Mouse (Mus musculus) neural tube, embryonic 12.5 days (tissue): Measurements from ENCODE around the gene Arl15. TPM values are rescaled to one million over a fixed set of nuclear protein-coding genes. Genes with fewer than 3 reads are reported as not detected.

Source experiments
- ATAC-seq: fragments of 200-750 bp; cut with Nextera tagmentation; 2 replicates; pipeline ENCODE4 v1.8.0; 2017; ENCODE audit warnings: low read depth, mild to moderate bottlenecking, moderate TSS enrichment, moderate library complexity; ENCODE audit not compliant: low FRiP score
- H3K27ac ChIP-seq: fragments of 300-500 bp; sonication (generic); 2 replicates; pipeline ENCODE4 v1.5.1; 2016
- H3K27me3 ChIP-seq: fragments of 300-500 bp; sonication (generic); replicated peaks from 2 replicates; pipeline ENCODE4 v1.6.1; 2016; ENCODE audit warnings: mild to moderate bottlenecking
- H3K36me3 ChIP-seq: fragments of 300-500 bp; sonication (generic); 2 replicates; pipeline ENCODE4 v1.6.1; 2016; ENCODE audit warnings: mild to moderate bottlenecking
- H3K4me1 ChIP-seq: fragments of 300-500 bp; sonication (generic); 2 replicates; pipeline ENCODE4 v1.6.1; 2016
- H3K4me2 ChIP-seq: fragments of 300-500 bp; sonication (generic); replicated peaks from 2 replicates; pipeline ENCODE4 v1.6.1; 2016; ENCODE audit warnings: mild to moderate bottlenecking
- H3K4me3 ChIP-seq: fragments of 300-500 bp; sonication (generic); 2 replicates; pipeline ENCODE4 v1.5.1; 2016
- H3K9ac ChIP-seq: fragments of 300-500 bp; sonication (generic); 2 replicates; pipeline ENCODE4 v1.6.1; 2016; ENCODE audit warnings: mild to moderate bottlenecking
- H3K9me3 ChIP-seq: fragments of 300-500 bp; sonication (generic); 2 replicates; pipeline ENCODE4 v1.6.1; 2016; ENCODE audit warnings: mild to moderate bottlenecking
- whole genome bisulfite sequencing: fragments of 180-500 bp; shearing (Covaris S2); methylation state at CpG from one replicate; pipeline ENCODE4 v1.1.7; 2016; 5-methylcytosine and 5-hydroxymethylcytosine counted together
- polyA plus RNA-seq: library from polyadenylated mRNA; unstranded; fragments of >200 nt; fragmentation: Nextera tagmentation; extraction: Ambion mirVana; gene quantifications from 2 replicates; pipeline ENCODE4 v1.2.1, GENCODE M21; 2016

The Arl15 gene
- polyA plus RNA-seq, 1 experiment from 2014 or later = 13.1 TPM

DNA sequence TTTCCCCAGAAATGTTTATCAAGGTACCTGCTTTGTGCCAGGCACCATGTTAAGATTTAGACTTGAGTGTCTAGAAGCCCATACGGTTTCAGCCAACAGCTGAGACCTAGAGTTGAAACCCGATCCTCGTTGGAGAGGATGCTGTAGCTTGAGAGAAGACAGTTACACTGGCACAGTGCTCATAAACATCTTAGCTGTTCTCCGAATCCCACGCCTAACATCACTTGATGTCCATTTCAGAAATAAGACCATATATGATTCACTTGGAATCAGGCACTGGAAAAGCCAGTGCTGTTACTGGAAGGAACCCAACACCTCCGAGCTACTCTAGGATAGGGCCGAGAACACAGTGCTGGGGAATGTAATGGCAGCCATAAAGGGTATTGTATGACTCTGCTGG, 406.2 kb downstream of the Arl15 start:
- Histone ChIP-seq H3K9me3 (no peaks in the 10 kb centered on the region), H3K4me3 (no peak overlapping the region), H3K27ac (no peak overlapping the region), H3K4me2 (no peak overlapping the region), H3K4me1 (no peaks in the 10 kb centered on the region), H3K36me3 (no peaks in the 10 kb centered on the region), H3K9ac (no peak overlapping the region), H3K27me3 (no peaks in the 10 kb centered on the region)
- no peak for ATAC-seq
- 82% methylated on average over 7 of the region's 7 CpGs for WGBS

DNA sequence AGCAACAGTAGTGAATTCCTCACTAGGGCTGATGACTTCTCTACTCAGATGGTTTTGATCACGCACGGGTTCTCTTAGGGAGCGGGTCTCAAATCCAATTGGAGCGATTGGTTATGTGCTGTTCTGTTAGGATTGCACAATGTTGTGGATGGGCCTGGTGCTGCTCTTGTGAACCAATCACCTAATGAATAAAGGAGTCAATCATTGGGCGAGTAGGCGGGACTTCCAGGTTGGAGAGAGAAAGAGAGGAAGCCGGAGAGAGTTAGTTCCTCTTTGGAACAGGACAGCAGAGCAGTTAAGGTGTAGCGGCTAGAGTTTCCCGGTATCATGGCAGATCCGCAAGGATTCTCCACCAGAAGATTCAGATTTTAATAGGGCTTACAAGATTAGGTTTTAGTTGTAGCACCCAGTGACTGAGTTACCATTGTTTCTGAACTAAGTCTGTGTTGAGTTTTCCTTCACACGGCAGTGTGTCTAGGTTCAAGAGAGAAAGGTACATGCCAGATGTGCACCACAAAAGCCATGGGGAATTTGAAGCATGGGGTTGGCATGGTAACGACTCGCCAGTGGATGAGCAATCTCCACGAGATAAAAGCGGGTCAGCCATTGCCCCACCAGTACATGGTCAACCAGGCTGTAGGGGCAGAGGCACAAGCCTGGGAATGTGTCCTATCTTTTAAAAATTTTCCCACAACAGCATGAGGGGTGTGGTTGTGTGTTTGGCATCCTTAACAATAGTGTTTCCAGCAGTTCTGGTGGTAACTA, 408.7 kb downstream of the Arl15 start:
- no peaks in the 10 kb centered on the region for H3K9me3 ChIP-seq
- no peak overlapping the region for H3K9ac ChIP-seq
- H3K4me2 ChIP-seq = no peak overlapping the region
- no peak for ATAC-seq
- no peak overlapping the region for H3K4me3 ChIP-seq
- H3K27me3 ChIP-seq = no peaks in the 10 kb centered on the region
- H3K36me3 ChIP-seq = no peaks in the 10 kb centered on the region
- no peak overlapping the region for H3K27ac ChIP-seq
- WGBS = 87% methylated on average over 15 of the region's 15 CpGs
- H3K4me1 ChIP-seq = no peaks in the 10 kb centered on the region

Other genes with a start within 250 kb of the Arl15 start
- 30.7 and 36.2 TPM in 2 replicates for gene Snx18, start 175.9 kb upstream of the Arl15 start, polyA plus RNA-seq
- 1.0 and 1.5 TPM in 2 replicates for gene Hspb3, start 130.8 kb upstream of the Arl15 start, polyA plus RNA-seq